Mouse (Mus musculus) thymus, postnatal 14 days (tissue): ENCODE measurements around the gene Cd3eap.

Experiments
- DNase-seq: peaks from one replicate; pipeline ENCODE4 v3.0.0; 2021

The Cd3eap gene

GRCm38 (mm10) chr7:19359299-19359891 is at the start of gene Cd3eap, which contains the start of gene Ppp1r13l:
Gene Cd3eap, minus strand, starts transcription at chr7:19359483.
Gene Ppp1r13l, plus strand, starts transcription at chr7:19359749.
- peak; percentile 86 for DNase-seq

DNA sequence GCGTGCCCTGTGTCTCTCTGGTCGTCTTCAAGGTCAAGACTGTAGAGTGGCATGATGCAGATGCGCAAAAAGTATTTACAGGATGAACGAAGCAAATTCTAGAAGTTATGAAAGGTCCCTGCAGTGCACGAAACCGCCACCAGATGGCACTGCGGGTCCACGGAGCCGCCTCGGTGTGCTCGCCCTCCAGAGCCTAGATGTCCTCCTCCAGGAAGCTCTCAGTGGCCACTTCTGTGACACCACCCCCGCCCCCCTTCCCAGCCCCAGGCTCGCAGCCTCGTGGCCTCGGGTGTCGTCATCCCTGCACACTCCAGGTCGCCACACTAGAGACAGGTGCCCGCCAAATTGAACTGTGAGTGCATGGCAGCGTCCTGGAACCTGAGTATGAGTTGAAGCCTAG is 46.1 kb upstream of the Cd3eap start:
- DNase-seq, result peak; percentile 88

DNA sequence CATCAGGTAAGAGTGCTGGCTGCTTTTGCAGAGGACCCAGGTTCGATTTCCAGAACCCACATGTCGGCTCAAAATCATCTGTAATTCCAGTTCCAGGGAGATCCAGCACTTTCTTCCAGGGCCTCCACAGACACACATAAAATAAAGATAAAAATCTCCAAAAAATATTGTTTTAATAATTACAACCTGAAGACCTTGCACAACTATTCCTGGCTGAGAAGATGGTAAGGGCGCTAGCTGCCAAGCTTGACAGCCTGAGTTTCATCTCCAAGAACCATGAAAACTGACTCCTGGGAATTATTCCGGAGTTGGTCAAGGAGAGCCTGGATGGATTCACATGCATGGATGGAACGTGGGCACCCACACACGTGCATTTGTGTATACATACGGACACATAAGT is 45.2 kb upstream of the Cd3eap start, which contains the start of gene Ckm:
Gene Ckm (plus strand): TSS at position 301 of the 400 bp plus-strand sequence.
- DNase-seq, result no peak

DNA sequence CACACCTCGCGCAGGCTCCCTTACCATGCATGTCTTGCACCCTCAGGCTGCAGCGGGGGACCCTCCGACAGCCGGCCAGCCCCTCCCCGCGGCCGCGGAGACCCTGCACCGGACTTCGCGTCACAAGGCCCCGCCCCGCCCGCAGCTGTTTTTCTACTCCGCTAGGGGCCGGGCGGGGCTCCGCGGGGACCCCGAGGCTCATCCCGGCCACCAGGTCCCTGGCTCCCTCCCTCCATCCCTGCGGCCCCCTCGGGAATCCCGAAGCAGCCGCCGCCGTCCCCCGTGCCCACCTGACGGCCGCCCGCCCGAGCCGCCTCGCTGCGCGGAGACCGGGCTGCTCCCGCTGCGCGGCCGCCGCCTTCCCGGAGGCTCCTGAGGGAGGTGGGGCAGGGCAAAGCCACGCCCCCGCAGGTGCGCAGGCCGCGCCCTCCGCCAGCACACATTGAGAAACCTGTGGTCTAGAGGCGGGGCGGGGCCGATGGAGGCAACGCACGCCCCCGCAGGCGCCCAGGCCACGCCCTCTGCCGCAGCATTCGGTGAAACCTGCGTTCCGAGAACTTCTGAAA is 44.5 kb upstream of the Cd3eap start, which contains the start of gene Klc3:
Gene Klc3 (minus strand): TSS at position 374 of the 566 bp plus-strand sequence.
- peak; percentile 95 for DNase-seq

DNA sequence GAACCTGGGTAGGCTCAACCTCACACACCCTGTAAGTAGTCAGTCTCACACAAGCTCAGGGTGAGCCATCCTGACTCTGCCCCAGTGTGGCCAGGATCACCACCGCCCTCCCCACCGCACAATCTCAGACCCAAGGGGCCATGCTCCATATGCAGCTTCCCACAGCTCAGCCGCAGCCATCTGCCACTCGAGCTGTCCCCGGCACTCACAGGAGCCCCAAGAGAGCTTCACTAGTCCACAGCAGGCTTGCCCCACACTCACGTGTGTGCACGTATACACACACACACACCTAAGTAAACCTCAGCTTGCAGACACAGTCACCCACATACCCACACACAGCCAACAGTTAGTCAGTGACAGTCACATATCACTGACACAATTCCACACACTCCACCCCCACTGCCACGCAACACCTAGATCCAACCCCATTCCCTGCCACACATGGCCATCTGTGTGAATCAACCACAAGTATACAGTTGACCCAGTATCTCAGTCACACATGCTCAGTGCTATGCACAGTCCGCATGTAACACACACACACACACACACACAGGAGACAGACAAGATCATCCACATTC is 43.3 kb upstream of the Cd3eap start:
- no peak for DNase-seq

GRCm38 (mm10) chr7:19400946-19401345 is 41.7 kb upstream of the Cd3eap start:
- no peak for DNase-seq

DNA sequence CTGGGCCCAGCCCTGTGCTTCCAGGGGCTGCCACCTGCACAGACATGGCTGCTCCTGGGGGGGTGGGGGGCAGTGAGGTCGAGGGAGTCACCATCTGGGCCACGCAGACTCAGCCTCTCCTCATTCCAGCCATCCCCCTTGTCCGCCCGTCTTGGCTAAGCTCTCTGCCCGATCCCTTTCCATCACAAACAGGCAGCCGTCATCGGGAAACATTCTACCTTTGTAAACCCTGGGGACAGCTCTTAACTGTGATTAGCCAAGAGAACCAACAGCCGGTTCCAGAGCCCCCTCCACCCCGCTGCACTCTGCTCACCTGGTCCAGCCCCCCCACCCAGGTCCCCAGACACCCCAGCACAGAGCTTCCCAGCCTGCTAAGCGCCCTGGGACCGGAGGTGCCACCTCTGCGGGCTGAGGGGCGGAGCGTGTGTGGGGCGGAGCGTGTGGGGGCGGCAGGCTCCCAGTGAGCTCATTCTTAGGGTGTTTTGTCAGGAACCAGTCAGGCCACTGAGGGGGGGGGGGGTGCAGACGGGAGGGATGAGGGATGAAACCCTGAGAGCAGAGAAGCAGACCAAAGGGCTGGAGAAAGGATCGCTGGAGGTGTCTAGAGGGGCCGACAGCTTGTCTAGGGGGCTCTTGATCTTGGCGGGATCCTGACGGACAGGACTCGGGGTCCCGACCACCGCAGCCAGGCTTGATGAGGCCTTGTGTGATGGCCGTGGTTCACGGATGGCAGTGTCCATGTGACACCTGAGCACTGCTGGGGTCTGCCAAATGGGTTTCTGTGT is 40.4 kb upstream of the Cd3eap start:
- DNase-seq, result peak; percentile 81

DNA sequence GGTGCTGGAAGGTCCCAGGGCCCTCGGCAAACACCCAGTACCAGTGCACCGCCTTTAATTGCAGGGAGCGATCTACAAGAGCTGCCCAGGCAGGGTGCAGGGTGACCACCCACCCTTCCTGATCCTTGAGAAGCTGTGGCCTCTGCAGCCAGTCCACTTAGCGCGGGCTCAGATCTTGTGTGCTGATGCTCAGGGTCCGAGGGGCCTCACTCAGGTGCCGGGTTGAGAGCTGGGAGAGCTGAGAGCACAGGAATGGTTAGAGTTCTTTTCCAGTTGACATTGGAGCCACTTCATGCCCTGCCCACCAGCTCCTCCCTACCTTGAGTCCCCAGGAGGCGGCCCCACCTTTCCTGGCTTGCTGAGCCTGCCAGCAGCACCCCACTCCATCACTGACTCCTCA is 35.2 kb upstream of the Cd3eap start:
- no peak for DNase-seq

GRCm38 (mm10) chr7:19388699-19389413 is 29.6 kb upstream of the Cd3eap start:
- DNase-seq, result no peak

GRCm38 (mm10) chr7:19383708-19384107 is 24.4 kb upstream of the Cd3eap start:
- no peak for DNase-seq

GRCm38 (mm10) chr7:19382166-19382541 is 22.9 kb upstream of the Cd3eap start:
- peak; percentile 51 for DNase-seq

- DNase-seq, result peak; percentile 99
These were observed 22.3 kb upstream of the Cd3eap start, which contains the start of gene Ercc2 for GRCm38 (mm10) chr7:19381377-19382165. Gene Ercc2, plus strand, starts transcription at chr7:19382010.

DNA sequence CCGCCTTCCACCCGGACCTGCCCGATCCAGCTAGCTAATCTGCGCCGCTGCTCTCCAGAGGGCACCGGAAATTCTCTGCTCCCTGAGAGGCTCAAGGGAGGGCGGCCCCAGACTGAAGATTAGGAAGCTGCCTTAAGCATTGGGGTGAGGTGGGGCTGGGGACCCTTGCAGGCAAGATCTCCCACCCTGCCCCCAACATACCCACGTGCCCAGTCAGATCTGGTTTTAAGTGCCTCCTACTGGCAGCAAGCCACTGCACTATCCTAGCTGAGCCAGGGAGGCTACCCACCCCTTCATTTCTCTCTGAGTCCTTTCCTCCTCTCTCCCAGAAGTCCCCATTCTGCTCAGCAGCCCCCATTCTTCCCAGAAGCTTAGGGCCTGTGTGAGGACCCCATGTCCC is 18.8 kb upstream of the Cd3eap start:
- DNase-seq, result no peak

- DNase-seq, result no peak
These were observed 16.7 kb upstream of the Cd3eap start for GRCm38 (mm10) chr7:19376019-19376418.

GRCm38 (mm10) chr7:19375368-19375767 is 16.1 kb upstream of the Cd3eap start:
- no peak for DNase-seq

- no peak for DNase-seq
These were observed 14.1 kb upstream of the Cd3eap start for GRCm38 (mm10) chr7:19373367-19373766.

- DNase-seq, result peak; percentile 86
These were observed 10.6 kb upstream of the Cd3eap start for GRCm38 (mm10) chr7:19369823-19370425.

- DNase-seq, result no peak
These were observed 9.1 kb upstream of the Cd3eap start for GRCm38 (mm10) chr7:19368380-19368779.

DNA sequence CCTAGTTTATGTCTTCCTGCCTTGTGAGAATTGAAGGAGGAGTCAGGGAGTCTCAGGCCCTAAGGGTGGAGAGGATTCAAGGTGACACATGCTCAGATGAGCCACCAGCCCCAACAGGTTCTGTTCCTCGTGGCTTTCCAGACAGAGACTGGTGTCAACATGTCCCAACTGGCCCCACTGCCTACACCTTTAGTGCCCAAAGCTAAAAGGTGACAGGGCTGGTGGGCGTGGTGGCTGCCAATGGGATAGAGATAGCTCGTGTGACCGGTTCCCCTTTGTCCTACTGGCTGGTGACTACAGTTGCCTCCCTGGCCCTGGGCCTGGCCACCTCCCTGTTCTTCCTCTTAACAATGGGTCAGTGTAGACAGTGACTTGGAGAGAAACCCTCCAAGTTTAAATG is 6.1 kb upstream of the Cd3eap start:
- DNase-seq, result no peak

- DNase-seq, result peak; percentile 81
These were observed 4.6 kb upstream of the Cd3eap start for GRCm38 (mm10) chr7:19363881-19364280.

GRCm38 (mm10) chr7:19362276-19362675 is 3.0 kb upstream of the Cd3eap start:
- no peak for DNase-seq

DNA sequence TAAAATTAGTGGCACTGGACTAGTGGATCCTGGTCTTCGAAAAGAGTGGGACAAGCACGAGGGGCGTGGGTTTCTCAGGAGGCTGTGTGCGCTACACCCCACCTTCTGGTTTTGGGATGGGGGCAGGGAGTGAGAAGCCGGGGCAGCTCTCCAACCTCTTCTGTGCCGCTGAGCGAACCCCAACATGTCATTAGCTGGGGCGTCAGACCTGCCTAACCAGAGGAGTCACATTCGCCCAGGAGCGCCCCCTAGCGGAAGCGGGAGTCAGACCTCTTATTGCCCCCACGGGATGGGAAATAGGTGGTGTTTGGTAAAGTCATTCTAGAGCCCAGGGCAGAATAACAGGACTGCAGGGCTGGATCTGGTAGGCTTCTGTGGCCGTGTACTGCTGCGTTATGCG is 2.4 kb upstream of the Cd3eap start:
- peak; percentile 85 for DNase-seq
